Mouse (Mus musculus): ENCODE measurements around the gene Angel1.

GRCm38 (mm10) chr12:86688917-86689316 is 37.3 kb downstream of the Angel1 start:
- no peak for TF ChIP-seq CTCF (IDR thresholded peaks at IDR 0.05; ENCODE audit: extremely low read depth, insufficient read depth, low read length)
- no peak for TF ChIP-seq POLR2A (IDR thresholded peaks at IDR 0.05; ENCODE audit: extremely low read depth, insufficient read depth, low read length)
